Mouse (Mus musculus) spleen, adult 12 weeks (tissue): ENCODE measurements around the gene Rgs14.

Experiments
- DNase-seq: peaks from one replicate; pipeline ENCODE4 v3.0.0; 2022; ENCODE audit warnings: low spot score

Rgs14 gene

GRCm38 (mm10) chr13:55404853-55405782, 35.6 kb downstream of the Rgs14 start:
- DNase-seq: peak; percentile 54

GRCm38 (mm10) chr13:55405783-55406390, 36.4 kb downstream of the Rgs14 start:
- DNase-seq: no peak

- no peak for DNase-seq
These were observed 37.8 kb downstream of the Rgs14 start for GRCm38 (mm10) chr13:55407341-55407740.

- no peak for DNase-seq
These were observed 39.1 kb downstream of the Rgs14 start for GRCm38 (mm10) chr13:55408546-55409120.

- no peak for DNase-seq
These were observed 42.3 kb downstream of the Rgs14 start for GRCm38 (mm10) chr13:55411826-55412225.

- no peak for DNase-seq
These were observed 43.2 kb downstream of the Rgs14 start for GRCm38 (mm10) chr13:55412643-55413307.

GRCm38 (mm10) chr13:55413333-55413732, 43.8 kb downstream of the Rgs14 start:
- DNase-seq: no peak

- no peak for DNase-seq
These were observed 45.3 kb downstream of the Rgs14 start, which contains the start of gene Pfn3 for GRCm38 (mm10) chr13:55414743-55415380. TSS of gene Pfn3 (minus strand) at chr13:55415232.

GRCm38 (mm10) chr13:55418004-55418403, 48.5 kb downstream of the Rgs14 start:
- DNase-seq: peak; percentile 75

- DNase-seq: no peak
These were observed 49.6 kb downstream of the Rgs14 start for GRCm38 (mm10) chr13:55419142-55419541.

GRCm38 (mm10) chr13:55420018-55420932, 50.7 kb downstream of the Rgs14 start:
- no peak for DNase-seq

GRCm38 (mm10) chr13:55420933-55421800, 51.6 kb downstream of the Rgs14 start:
- DNase-seq: peak; percentile 54

GRCm38 (mm10) chr13:55426613-55427012, 57.1 kb downstream of the Rgs14 start, which contains the start of gene F12:
TSS of gene F12 (minus strand) at chr13:55426793.
- no peak for DNase-seq

- no peak for DNase-seq
These were observed 59.8 kb downstream of the Rgs14 start for GRCm38 (mm10) chr13:55429226-55429888.

GRCm38 (mm10) chr13:55430566-55430965, 61.0 kb downstream of the Rgs14 start:
- no peak for DNase-seq

- DNase-seq: no peak
These were observed 62.6 kb downstream of the Rgs14 start for GRCm38 (mm10) chr13:55431889-55432685.
